Mouse (Mus musculus) megakaryocyte, embryonic 14.5 days (primary cell): ENCODE measurements around the gene Heca.

Experiments used
- FLI1 ChIP-seq: IDR thresholded peaks from 2 replicates; pipeline ENCODE4 v1.6.1; 2012; ENCODE audit warnings: low read length, inconsistent platforms, mixed read lengths
- GATA1 ChIP-seq: IDR thresholded peaks from 3 replicates; pipeline ENCODE4 v1.6.1; 2012; ENCODE audit warnings: mixed read lengths, low read length, inconsistent platforms, borderline replicate concordance

DNA sequence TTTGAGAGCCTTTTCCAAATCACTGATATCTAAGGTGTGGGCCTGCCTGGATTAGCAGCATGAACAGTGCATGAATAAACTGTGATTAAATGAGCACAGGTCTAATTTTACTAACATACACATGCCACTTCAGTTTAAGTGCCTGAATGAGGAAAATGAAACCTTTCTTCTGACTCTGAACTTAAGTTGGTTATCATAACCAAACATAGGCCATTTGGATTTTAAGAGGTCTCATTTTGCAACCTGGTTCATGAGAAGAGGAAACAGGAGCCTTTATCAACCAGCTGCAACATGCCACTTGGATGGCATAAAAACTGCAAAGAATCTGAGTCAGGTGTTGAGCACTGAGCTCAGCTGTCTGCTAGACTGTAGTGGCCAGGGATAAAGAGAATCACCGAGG is 16.7 kb downstream of the Heca start:
- no peak for TF ChIP-seq GATA1
- TF ChIP-seq FLI1 = no peak
